Mouse (Mus musculus) cerebellum, postnatal 4 days (tissue): ENCODE measurements at regions not wholly inside any gene's neighbourhood (a gene's known extent, or its start where the extent isn't known, plus 50 kb on each side); places are given as distances from the start of the nearest gene placed in this dataset.
"Not testable (repeated sequence)": the region's sequence is repeated elsewhere in the genome, so short reads cannot be mapped to it uniquely, and the experiment has no call there.

ENCODE experiments used
- DNase-seq, 2 experiments: peaks; one replicate each; pipeline ENCODE4 v3.0.0; 2022; ENCODE audit warnings: low spot score in 2 of 2, mixed read lengths in 1 of 2

- DNase-seq = not testable (repeated sequence)
These were observed 823.8 kb downstream of the Dad1 start for GRCm38 (mm10) chr14:53430130-53430529.

- DNase-seq = not testable (repeated sequence)
These were observed 825.5 kb downstream of the Dad1 start for GRCm38 (mm10) chr14:53428447-53428846.

GRCm38 (mm10) chr14:53427636-53428035 is 826.3 kb downstream of the Dad1 start:
- DNase-seq = not testable (repeated sequence)

DNA sequence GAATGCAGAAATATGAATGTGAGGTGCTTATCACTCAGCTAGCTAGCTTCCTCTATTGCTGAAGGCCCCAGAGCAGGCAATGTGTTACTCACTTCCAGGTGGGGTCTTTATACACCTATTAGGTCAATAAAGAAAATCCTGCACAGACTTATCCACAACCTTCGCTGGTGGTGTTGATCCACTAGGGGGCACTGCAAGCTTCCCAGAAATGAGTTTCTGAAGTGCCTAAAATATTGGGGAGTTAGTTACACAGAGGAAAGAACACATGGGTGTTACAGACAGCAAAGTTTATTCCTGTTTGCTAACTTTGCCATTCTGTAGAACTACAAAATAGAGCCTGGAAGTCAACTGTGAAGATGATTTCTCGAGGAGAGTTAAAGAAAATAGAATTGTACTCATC is 836.9 kb downstream of the Dad1 start:
- DNase-seq = not testable (repeated sequence)

GRCm38 (mm10) chr14:53407500-53408227 is 846.2 kb downstream of the Dad1 start:
- DNase-seq = not testable (repeated sequence)

GRCm38 (mm10) chr14:53390307-53390706 is 863.6 kb downstream of the Dad1 start:
- DNase-seq = not testable (repeated sequence)

DNA sequence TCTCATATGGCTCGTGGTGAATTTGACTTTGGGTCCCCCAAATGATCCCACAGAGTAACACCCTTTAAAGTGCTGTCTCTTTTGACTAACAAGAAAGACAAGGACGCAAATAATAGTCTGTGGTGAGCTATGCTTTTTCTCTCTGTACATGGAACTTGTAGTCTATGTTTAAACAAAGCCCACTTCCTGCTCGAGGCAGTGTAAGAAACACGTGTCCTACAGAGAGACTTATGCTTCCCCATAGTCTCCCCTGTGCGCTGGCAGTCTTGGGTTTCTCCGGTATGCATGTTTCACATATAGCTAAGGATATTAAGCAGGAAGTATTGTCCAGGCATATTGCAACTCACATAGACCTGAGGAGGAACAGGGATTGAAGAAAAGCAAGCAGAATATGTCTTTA is 879.0 kb upstream of the Olfr1507 start:
- DNase-seq = not testable (repeated sequence)

- not testable (repeated sequence) for DNase-seq
These were observed 878.4 kb upstream of the Olfr1507 start for GRCm38 (mm10) chr14:53373777-53374468.

DNA sequence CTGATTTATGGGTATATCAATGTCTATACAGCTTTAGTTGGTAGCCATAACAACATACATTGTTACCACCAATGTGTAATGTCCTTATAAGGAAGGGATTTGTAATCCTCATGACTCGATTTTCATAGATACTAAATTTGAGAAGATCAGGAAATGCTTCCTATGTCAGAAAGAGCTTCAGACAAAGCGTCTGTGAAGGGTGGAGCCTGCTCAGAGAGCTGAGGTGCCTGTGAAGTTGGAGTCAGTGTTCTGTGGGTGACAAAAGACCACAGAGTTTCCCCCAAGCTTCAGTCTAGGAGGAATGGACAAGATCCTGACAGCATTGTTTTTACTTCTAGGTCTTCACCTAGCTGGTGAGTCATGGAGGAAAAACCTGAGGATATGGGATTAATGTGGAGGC is 874.2 kb upstream of the Olfr1507 start:
- DNase-seq = no peak

DNA sequence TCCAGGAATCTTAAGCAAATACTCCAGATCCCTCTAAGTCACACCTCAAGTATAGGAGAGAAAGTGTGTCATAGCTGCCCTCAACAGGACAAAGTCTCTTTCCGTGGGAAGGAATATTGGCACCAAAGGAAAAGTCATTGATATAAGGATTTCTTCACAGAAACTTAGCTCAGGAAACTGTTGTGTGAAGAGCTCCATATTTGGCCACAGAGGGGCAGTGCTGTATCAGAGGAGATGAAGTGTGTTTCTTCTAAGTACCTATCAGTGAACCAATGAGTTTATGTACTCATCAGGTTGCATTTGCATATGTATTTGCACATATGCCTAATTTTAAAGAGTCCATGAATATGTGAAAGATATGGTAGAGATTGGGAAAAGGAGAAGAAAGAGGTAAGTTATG is 871.9 kb upstream of the Olfr1507 start:
- not testable (repeated sequence) for DNase-seq

GRCm38 (mm10) chr14:53363995-53364394 is 868.4 kb upstream of the Olfr1507 start:
- DNase-seq = not testable (repeated sequence)

- DNase-seq = not testable (repeated sequence)
These were observed 866.5 kb upstream of the Olfr1507 start for GRCm38 (mm10) chr14:53362054-53362453.

DNA sequence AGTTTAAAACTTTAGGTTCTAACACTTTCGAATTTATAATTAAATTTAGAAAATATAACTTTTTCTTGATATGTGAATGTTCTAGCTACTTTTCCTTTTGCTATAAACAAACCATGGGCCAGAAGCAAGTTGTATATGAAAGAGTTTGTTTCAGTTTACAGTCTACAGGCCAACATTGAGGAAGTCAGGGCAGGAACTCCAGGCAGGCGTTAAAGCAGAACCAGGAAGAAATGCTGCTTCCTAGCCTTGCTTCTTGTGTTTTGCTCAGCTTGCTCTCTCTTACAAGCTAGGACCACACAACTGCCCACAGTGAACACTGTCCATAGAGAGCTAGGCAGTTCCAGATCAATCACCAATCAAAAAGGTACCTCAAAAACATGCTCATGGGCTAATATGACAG is 861.9 kb upstream of the Olfr1507 start:
- not testable (repeated sequence) for DNase-seq

DNA sequence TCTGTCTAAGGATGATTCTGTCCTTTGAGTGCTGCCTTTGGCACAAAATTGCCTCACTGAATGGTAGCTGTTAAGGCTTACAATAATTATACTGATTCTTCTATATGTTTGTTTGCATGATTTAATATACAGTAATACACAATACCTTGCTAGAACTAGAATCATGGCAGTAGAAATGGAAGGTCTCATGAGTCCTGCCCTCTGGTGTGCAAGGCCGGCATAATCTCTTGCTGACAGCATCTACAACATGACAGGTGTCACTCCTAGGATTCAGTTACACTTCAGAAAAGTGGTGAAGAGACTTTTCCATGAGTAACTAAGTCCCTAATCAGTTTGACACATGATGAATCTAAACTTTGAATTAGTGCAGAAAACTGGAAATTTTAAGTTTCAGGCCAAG is 861.2 kb upstream of the Olfr1507 start:
- DNase-seq = not testable (repeated sequence)

DNA sequence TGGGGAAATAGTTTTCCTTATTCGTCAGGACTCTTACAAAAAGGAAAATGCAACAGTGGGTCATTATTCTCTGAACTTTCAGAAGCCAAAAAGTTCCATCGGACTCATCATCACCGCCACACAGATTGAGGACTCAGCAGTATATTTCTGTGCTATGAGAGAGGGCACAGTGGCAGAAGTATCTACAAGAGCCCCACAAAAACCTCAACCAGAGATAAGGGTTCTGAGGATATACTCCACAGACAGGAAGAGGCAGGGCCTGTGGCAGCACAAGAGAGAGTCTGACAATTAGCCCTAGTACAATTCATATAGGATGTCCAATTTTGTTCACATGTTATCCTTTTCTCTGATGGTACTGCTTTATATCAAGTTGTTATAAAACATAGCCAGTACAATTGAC is 855.9 kb upstream of the Olfr1507 start:
- DNase-seq = not testable (repeated sequence)

DNA sequence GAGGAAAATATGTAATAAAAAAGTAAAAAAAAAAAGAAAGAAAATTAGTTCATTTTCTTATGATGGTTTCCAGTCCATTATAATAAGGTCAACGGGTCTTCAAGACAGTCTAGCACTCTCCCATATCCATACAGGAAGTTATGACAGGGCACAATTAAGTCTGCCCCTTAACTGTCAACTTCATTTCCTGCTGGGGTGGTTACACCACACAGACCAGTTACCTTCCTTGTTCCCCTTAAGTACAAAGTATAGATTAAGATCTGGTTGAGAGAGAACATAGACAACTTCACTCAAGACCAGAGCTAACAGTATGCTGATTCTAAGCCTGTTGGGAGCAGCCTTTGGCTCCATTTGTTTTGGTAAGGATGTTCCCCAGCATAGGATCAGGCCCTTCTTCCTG is 855.2 kb upstream of the Olfr1507 start:
- not testable (repeated sequence) for DNase-seq

- DNase-seq = peak in 1 of 2 experiments; percentile 3
These were observed 853.6 kb upstream of the Olfr1507 start for GRCm38 (mm10) chr14:53349111-53349510.

GRCm38 (mm10) chr14:53345568-53345967 is 850.0 kb upstream of the Olfr1507 start:
- DNase-seq = peak in 1 of 2 experiments; percentile 1

GRCm38 (mm10) chr14:53343849-53344248 is 848.3 kb upstream of the Olfr1507 start:
- DNase-seq = not testable (repeated sequence)

DNA sequence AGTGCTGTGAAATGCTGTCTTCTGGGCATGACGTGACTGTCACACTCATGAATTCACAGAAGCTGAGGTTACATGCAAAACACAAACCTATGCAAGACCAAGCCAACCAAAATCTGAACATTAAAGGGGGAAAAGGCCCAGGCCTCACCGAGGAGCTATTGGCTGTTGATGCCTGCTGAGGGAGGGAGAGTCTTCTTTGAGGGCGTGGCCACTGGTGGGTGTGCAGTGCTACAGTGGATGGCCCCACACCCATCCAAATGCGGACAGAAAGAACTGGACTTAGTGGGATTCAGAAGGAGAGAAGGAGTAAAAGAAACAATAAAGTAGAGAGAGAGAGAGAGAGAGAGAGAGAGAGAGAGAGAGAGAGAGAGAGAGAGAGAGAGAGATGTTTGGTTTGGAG is 843.6 kb upstream of the Olfr1507 start:
- not testable (repeated sequence) for DNase-seq

GRCm38 (mm10) chr14:53337446-53337845 is 841.9 kb upstream of the Olfr1507 start:
- DNase-seq = not testable (repeated sequence)

DNA sequence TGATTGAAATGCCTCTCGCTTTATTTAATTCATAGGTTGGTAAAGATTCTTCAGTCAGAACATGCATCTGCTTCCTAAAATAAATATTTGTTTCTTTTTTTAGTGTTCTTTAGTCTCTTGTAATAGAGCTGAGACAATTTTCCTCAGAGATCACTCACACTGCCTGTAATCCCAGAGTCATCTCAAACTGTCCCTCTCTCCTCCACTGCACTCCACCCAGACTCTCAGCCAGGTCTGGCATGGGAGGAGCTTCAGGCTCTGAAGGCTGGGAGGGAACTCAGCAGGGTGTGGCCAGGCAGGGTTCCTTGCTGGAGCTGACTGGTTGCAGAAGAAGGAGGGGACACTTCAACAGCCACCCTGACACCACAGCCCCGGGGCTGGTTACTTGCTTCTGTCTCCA is 841.2 kb upstream of the Olfr1507 start:
- not testable (repeated sequence) for DNase-seq

GRCm38 (mm10) chr14:53334451-53334850 is 838.9 kb upstream of the Olfr1507 start:
- DNase-seq = not testable (repeated sequence)
